Mouse (Mus musculus) left cerebral cortex, postnatal 25 days (tissue): ENCODE results near the gene Zrsr1. TPM values are rescaled to one million over a fixed set of nuclear protein-coding genes. Genes with fewer than 3 reads are reported as not detected.

Experiments
- DNase-seq, 2 experiments: peaks; one replicate each; pipeline ENCODE4 v3.0.0; 2022; ENCODE audit warnings: low spot score in 2 of 2, mixed read lengths in 1 of 2
- intact Hi-C: fragments of 180-260 bp; cut with DNase I; formaldehyde crosslinking; loops from one replicate; pipeline ENCODE4 v1.15.1; 2025
- total RNA-seq, 2 experiments: library from RNA; stranded (reverse); gene quantifications; 2 replicates each; pipeline ENCODE4 v1.2.3; 2021

Gene Zrsr1
- total RNA-seq, 2 experiments from 2014 or later: 59.0 to 60.9 TPM

- DNase-seq: peak in 1 of 2 experiments; percentile 50
These were observed 2.3 kb upstream of the Zrsr1 start for GRCm38 (mm10) chr11:22969486-22969885.

GRCm38 (mm10) chr11:22970546-22970945 lies 1.3 kb upstream of the Zrsr1 start:
- intact Hi-C loops: loop anchor here (10.0 kb wide), 3 partner anchors 456 to 746 kb away; partner anchors contain the start of gene Tmem17
- no peak for DNase-seq

More at GRCm38 (mm10) chr11:22969486-22969885, 2.3 kb upstream of the Zrsr1 start:
- intact Hi-C loops: loop anchor here (5.0 kb wide), 1 partner anchor 257 kb away; no protein-coding TSS in a partner anchor

GRCm38 (mm10) chr11:22972746-22973526 lies 1.1 kb downstream of the Zrsr1 start:
- intact Hi-C loops: loop anchor here (10.0 kb wide), 3 partner anchors 458 to 748 kb away; partner anchors contain the start of gene Tmem17
- DNase-seq: peak; percentile 85 to 88

GRCm38 (mm10) chr11:22973599-22973998 lies 1.8 kb downstream of the Zrsr1 start:
- intact Hi-C loops: loop anchor here (10.0 kb wide), 3 partner anchors 459 to 749 kb away; partner anchors contain the start of gene Tmem17
- peak in 1 of 2 experiments; percentile 63 for DNase-seq

GRCm38 (mm10) chr11:22978215-22978614 lies 6.4 kb downstream of the Zrsr1 start:
- no peak for DNase-seq
- intact Hi-C loops: loop anchor here (10.0 kb wide), 3 partner anchors 463 to 753 kb away; partner anchors contain the start of gene Tmem17

GRCm38 (mm10) chr11:22978711-22979110 lies 6.9 kb downstream of the Zrsr1 start:
- intact Hi-C loops: loop anchor here (10.0 kb wide), 3 partner anchors 464 to 754 kb away; partner anchors contain the start of gene Tmem17
- DNase-seq: no peak

- intact Hi-C loops: loop anchor here (10.0 kb wide), 3 partner anchors 464 to 754 kb away; partner anchors contain the start of gene Tmem17
- DNase-seq: no peak
These were observed 7.4 kb downstream of the Zrsr1 start for GRCm38 (mm10) chr11:22979221-22979620.

- no peak for DNase-seq
- intact Hi-C loops: no loop called here
These were observed 9.2 kb downstream of the Zrsr1 start for GRCm38 (mm10) chr11:22981041-22981440.

- DNase-seq: peak in 1 of 2 experiments; percentile 24
- intact Hi-C loops: no loop called here
These were observed 9.7 kb downstream of the Zrsr1 start for GRCm38 (mm10) chr11:22981543-22981950.

- intact Hi-C loops: no loop called here
- DNase-seq: peak; percentile 95 to 96
These were observed 10.4 kb downstream of the Zrsr1 start, which contains the start of the genes Gm28048 and Commd1 for GRCm38 (mm10) chr11:22981984-22982757. Gene Gm28048, minus strand, starts transcription at chr11:22982090. Gene Commd1, minus strand, starts transcription at chr11:22982382.

GRCm38 (mm10) chr11:22982846-22983245 lies 11.0 kb downstream of the Zrsr1 start:
- DNase-seq: no peak
- intact Hi-C loops: no loop called here

- no peak for DNase-seq
- intact Hi-C loops: loop anchor here (5.0 kb wide), 1 partner anchor 582 kb away; no protein-coding TSS in a partner anchor
These were observed 13.7 kb downstream of the Zrsr1 start for GRCm38 (mm10) chr11:22985510-22985909.

GRCm38 (mm10) chr11:22987357-22987756 lies 15.6 kb downstream of the Zrsr1 start:
- DNase-seq: peak; percentile 46 to 74
- intact Hi-C loops: loop anchor here (1.0 to 5.0 kb wide), 2 partner anchors 285 to 580 kb away; no protein-coding TSS in a partner anchor

GRCm38 (mm10) chr11:22989786-22990185 lies 18.0 kb downstream of the Zrsr1 start:
- DNase-seq: no peak
- intact Hi-C loops: loop anchor here (5.0 to 10.0 kb wide), 4 partner anchors 83 to 578 kb away; partner anchors contain the start of genes Ahsa2 and Xpo1

- peak; percentile 93 to 97 for DNase-seq
- intact Hi-C loops: loop anchor here (5.0 to 10.0 kb wide), 3 partner anchors 82 to 504 kb away; partner anchors contain the start of genes Ahsa2 and Xpo1
These were observed 18.8 kb downstream of the Zrsr1 start, which contains the start of gene Cct4 for GRCm38 (mm10) chr11:22990393-22991126. Gene Cct4, plus strand, starts transcription at chr11:22990519.

GRCm38 (mm10) chr11:22991218-22991835 lies 19.5 kb downstream of the Zrsr1 start:
- DNase-seq: no peak
- intact Hi-C loops: loop anchor here (5.0 to 10.0 kb wide), 3 partner anchors 81 to 503 kb away; partner anchors contain the start of genes Ahsa2 and Xpo1

- intact Hi-C loops: loop anchor here (5.0 to 10.0 kb wide), 3 partner anchors 78 to 501 kb away; partner anchors contain the start of genes Ahsa2 and Xpo1
These were observed 22.5 kb downstream of the Zrsr1 start for GRCm38 (mm10) chr11:22994271-22994670.

GRCm38 (mm10) chr11:22995461-22995860 lies 23.7 kb downstream of the Zrsr1 start:
- intact Hi-C loops: loop anchor here (10.0 kb wide), 1 partner anchor 499 kb away; the partner anchor contains the start of gene Ahsa2
- no peak for DNase-seq

More at GRCm38 (mm10) chr11:22994271-22994670, 22.5 kb downstream of the Zrsr1 start:
- no peak for DNase-seq
